Mouse (Mus musculus): ENCODE results near the gene Ensa. TPM values are rescaled to one million over a fixed set of nuclear protein-coding genes. Genes with fewer than 3 reads are reported as not detected.

Gene Ensa
- total and polyA plus RNA-seq, 2 experiments from 2014 or later: 38.5 to 49.6 TPM

DNA sequence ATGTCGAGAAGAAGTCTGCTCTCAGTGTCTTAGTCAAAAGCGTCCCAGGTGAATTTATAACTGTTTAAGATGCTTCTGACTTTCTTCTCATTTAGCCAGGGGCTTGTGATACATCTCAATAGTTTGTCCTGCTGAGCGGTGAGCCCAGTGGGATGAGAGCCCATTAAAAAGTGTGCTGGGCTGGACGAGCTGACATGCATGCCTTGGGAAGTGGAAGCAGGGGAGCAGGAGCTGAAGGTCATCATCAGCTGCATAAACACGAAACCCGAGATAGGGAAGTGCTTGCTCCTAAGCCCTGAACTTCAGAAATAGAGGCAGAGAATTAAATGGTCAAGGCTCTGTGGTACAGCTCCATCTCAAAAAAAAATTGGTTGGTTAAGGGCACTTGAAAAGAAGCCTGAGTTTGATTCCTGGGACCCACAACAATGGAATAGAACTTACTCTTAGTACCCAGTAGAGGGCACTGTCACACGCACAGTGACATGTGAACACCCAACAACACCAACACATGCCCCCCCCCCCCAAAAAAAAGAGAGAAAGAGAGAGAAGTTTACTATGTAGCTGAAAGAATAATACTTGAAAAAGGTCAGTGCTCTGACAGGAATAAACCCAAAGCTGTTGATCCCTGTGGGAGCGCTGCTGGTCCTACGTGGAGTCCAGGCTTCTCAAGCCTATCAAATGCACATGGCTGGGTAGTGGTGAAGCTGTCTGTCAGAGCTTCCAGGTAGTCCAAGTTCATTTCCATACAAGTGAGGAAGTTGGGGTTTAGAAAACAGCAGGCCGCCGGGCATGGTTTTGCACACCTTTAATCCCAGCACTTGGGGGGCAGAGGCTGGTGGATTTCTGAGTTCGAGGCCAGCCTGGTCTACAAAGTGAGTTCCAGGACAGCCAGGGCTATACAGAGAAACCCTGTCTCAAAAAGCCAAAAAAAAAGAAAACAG, 8.1 kb downstream of the Ensa start:
- 58% methylated on average over 12 of the region's 12 CpGs for WGBS
- Histone ChIP-seq H3K9me3 (replicated peaks; ENCODE audit: control insufficient read depth, low read length) (no peaks in the 10 kb centered on the region), H3K4me1 (ENCODE audit: control insufficient read depth, insufficient read depth) (no peaks in the 10 kb centered on the region), H3K36me3 (replicated peaks; ENCODE audit: control insufficient read depth, insufficient read depth, low read length) (peaks cover 79% of the 10 kb centered on the region), H3K9ac (replicated peaks; ENCODE audit: low read depth, low read length) (0 out of 2 replicates have a peak overlapping the region, but pooled peaks have one; percentile 11), H3K4me2 (ENCODE audit: low read depth, low read length) (no peak overlapping the region), H3K27me3 (ENCODE audit: control insufficient read depth, insufficient read depth, low read length) (no peaks in the 10 kb centered on the region), H3K4me3 (ENCODE audit: low read depth, low read length) (no peak overlapping the region), H3K27ac (ENCODE audit: low read depth) (peak overlapping the region; percentile 45)
- ATAC-seq (ENCODE audit: insufficient read depth, low read depth) (peak; percentile 62; the same call in 1 of the 2 replicates), DNase-seq (ENCODE audit: low spot score) (peak; percentile 53)
- TF ChIP-seq CTCF (IDR thresholded peaks at IDR 0.05; ENCODE audit: low read depth) (peak; percentile 68), EP300 (IDR thresholded peaks at IDR 0.05; ENCODE audit: low read depth) (0 out of 2 replicates have a peak, but pooled peaks have one; percentile 26)

DNA sequence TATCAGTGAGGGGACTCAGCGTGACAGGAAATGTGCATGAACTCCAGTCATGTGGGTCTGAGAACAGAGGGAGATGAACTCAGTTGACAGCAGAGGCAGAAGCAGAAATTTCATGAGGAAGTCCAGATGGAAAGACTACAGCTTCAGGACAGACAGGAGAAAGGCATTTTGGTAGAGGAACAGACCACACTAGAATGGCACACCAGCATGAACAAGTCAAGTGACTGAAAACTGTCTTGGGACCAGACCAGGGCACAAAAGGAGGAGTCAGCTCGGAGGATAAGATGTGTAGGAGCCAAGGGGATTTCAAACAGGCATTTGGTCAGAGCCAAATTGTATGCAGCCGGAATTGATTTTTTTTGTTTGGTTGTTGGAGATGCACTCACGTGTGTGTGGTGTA, 10.8 kb downstream of the Ensa start:
- Histone ChIP-seq H3K9me3 (replicated peaks; ENCODE audit: control insufficient read depth, low read length) (no peaks in the 10 kb centered on the region), H3K27ac (ENCODE audit: low read depth) (no peak overlapping the region), H3K4me2 (ENCODE audit: low read depth, low read length) (no peak overlapping the region), H3K9ac (replicated peaks; ENCODE audit: low read depth, low read length) (no peak overlapping the region), H3K4me3 (ENCODE audit: low read depth, low read length) (no peak overlapping the region), H3K36me3 (replicated peaks; ENCODE audit: control insufficient read depth, insufficient read depth, low read length) (peaks cover 53% of the 10 kb centered on the region), H3K27me3 (ENCODE audit: control insufficient read depth, insufficient read depth, low read length) (no peaks in the 10 kb centered on the region), H3K4me1 (ENCODE audit: control insufficient read depth, insufficient read depth) (no peaks in the 10 kb centered on the region)
- DNase-seq (ENCODE audit: low spot score) (no peak), ATAC-seq (ENCODE audit: insufficient read depth, low read depth) (no peak)
- WGBS: 57% methylated on average over 4 of the region's 4 CpGs
- TF ChIP-seq CTCF (IDR thresholded peaks at IDR 0.05; ENCODE audit: low read depth) (no peak), EP300 (IDR thresholded peaks at IDR 0.05; ENCODE audit: low read depth) (no peak)

DNA sequence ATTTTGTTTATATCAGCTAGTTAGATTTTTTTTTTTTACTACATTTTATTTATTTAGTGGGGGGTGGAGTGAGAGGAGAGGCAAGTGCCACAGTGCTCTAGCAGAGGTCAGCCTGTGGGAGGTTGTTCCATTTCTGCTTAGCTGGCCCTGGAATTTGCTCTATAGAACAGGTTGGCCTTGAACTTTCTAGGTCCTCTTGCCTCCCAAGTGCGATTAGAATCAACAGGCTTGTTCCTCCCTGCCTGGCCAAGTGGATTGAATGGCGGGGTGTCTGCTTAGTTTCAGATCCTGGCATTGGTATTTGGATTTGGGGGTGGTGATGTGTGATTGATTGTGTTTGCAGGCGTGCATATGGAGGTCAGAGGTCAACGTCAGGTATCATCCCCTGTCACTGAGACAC, 11.3 kb downstream of the Ensa start:
- peaks cover 49% of the 10 kb centered on the region for H3K36me3 ChIP-seq (replicated peaks; ENCODE audit: control insufficient read depth, insufficient read depth, low read length)
- no peak for ATAC-seq (ENCODE audit: insufficient read depth, low read depth)

GRCm38 (mm10) chr3:95639694-95640093, 14.9 kb downstream of the Ensa start:
- no peak for DNase-seq (ENCODE audit: low spot score)
- TF ChIP-seq EP300 (IDR thresholded peaks at IDR 0.05; ENCODE audit: low read depth) (no peak), CTCF (IDR thresholded peaks at IDR 0.05; ENCODE audit: low read depth) (peak; percentile 16; the same call in 1 of the 2 replicates)
- Histone ChIP-seq H3K9me3 (replicated peaks; ENCODE audit: control insufficient read depth, low read length) (no peaks in the 10 kb centered on the region), H3K36me3 (replicated peaks; ENCODE audit: control insufficient read depth, insufficient read depth, low read length) (peaks cover 21% of the 10 kb centered on the region), H3K9ac (replicated peaks; ENCODE audit: low read depth, low read length) (no peak overlapping the region), H3K27ac (ENCODE audit: low read depth) (no peak overlapping the region), H3K4me2 (ENCODE audit: low read depth, low read length) (no peak overlapping the region), H3K4me3 (ENCODE audit: low read depth, low read length) (no peak overlapping the region), H3K27me3 (ENCODE audit: control insufficient read depth, insufficient read depth, low read length) (no peaks in the 10 kb centered on the region), H3K4me1 (ENCODE audit: control insufficient read depth, insufficient read depth) (no peaks in the 10 kb centered on the region)
- WGBS: 100% methylated on average over 1 of the region's 1 CpGs
- no peak for ATAC-seq (ENCODE audit: insufficient read depth, low read depth)

More for the DNA sequence above, 11.3 kb downstream of the Ensa start:
- Histone ChIP-seq H3K9me3 (replicated peaks; ENCODE audit: control insufficient read depth, low read length) (no peaks in the 10 kb centered on the region), H3K9ac (replicated peaks; ENCODE audit: low read depth, low read length) (no peak overlapping the region), H3K27me3 (ENCODE audit: control insufficient read depth, insufficient read depth, low read length) (no peaks in the 10 kb centered on the region), H3K4me2 (ENCODE audit: low read depth, low read length) (no peak overlapping the region), H3K4me3 (ENCODE audit: low read depth, low read length) (no peak overlapping the region), H3K27ac (ENCODE audit: low read depth) (no peak overlapping the region), H3K4me1 (ENCODE audit: control insufficient read depth, insufficient read depth) (no peaks in the 10 kb centered on the region)
- 55% methylated on average over 4 of the region's 4 CpGs for WGBS
- no peak for DNase-seq (ENCODE audit: low spot score)
- TF ChIP-seq CTCF (IDR thresholded peaks at IDR 0.05; ENCODE audit: low read depth) (no peak), EP300 (IDR thresholded peaks at IDR 0.05; ENCODE audit: low read depth) (no peak)

GRCm38 (mm10) chr3:95643097-95643496, 18.3 kb downstream of the Ensa start:
- no peak overlapping the region for H3K27ac ChIP-seq (ENCODE audit: low read depth)
- H3K9me3 ChIP-seq (replicated peaks; ENCODE audit: control insufficient read depth, low read length): no peaks in the 10 kb centered on the region
- peaks cover 3% of the 10 kb centered on the region; the same call in 1 of the 2 replicates for H3K4me1 ChIP-seq (ENCODE audit: control insufficient read depth, insufficient read depth)
- H3K36me3 ChIP-seq (replicated peaks; ENCODE audit: control insufficient read depth, insufficient read depth, low read length): no peaks in the 10 kb centered on the region
- H3K4me2 ChIP-seq (ENCODE audit: low read depth, low read length): no peak overlapping the region
- DNase-seq (ENCODE audit: low spot score): no peak
- 73% methylated on average over 7 of the region's 7 CpGs for WGBS
- no peak for ATAC-seq (ENCODE audit: insufficient read depth, low read depth)
- H3K27me3 ChIP-seq (ENCODE audit: control insufficient read depth, insufficient read depth, low read length): no peaks in the 10 kb centered on the region
- H3K9ac ChIP-seq (replicated peaks; ENCODE audit: low read depth, low read length): no peak overlapping the region
- no peak overlapping the region for H3K4me3 ChIP-seq (ENCODE audit: low read depth, low read length)
- no peak for TF ChIP-seq CTCF (IDR thresholded peaks at IDR 0.05; ENCODE audit: low read depth)
- TF ChIP-seq EP300 (IDR thresholded peaks at IDR 0.05; ENCODE audit: low read depth): no peak

Data from heart, postnatal 0 days (tissue).